Comparison of ENCODE assay signal across 10 mouse cellular contexts in the genomic region with DNA sequence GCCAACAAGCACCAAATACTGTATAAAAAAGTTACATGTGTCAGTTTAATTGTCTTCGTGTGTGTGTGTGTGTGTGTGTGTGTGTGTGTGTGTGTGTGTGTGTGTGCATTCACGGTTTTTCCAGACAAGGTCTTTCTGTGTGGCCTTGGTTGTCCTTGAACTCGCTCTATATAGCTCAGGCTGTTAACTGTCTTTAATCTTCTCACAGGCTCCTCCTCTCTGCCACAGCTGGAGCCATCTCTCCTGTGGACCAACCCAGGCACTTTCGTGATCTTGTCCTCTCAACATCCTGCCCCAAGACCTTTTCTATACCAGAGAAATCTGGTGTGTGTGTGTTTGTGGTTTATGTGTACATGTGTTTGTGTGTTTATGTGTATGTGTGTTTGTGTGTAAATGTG. TPM values are rescaled to one million over a fixed set of nuclear protein-coding genes. Genes with fewer than 3 reads are reported as not detected.
DNase-seq lines count a peak whose midpoint lies in the region; ATAC-seq and TF ChIP-seq lines count a peak whose summit lies in the region.
"Had no signal": no experiment of that assay in that cellular context is flagged by ENCODE, and none has a peak within 500 bp of the region (broad histone marks: within the 10 kb centered on the region; RNA-seq: fewer than 3 reads in every experiment).

No protein-coding gene starts in this region.

- H3K27me3 ChIP-seq in heart, embryonic 12.5 days (replicated peaks) = no peaks in the 10 kb centered on the region
- no peaks in the 10 kb centered on the region for H3K27me3 ChIP-seq in midbrain, embryonic 10.5 days (ENCODE audit: low read depth, poor library complexity, severe bottlenecking)
- no peaks in the 10 kb centered on the region for H3K27me3 ChIP-seq in midbrain, embryonic 11.5 days (ENCODE audit: control insufficient read depth, insufficient read depth, low read length)
- H3K27me3 ChIP-seq in intestine, embryonic 14.5 days (replicated peaks; ENCODE audit: control insufficient read depth, insufficient read depth, low read length) = no peaks in the 10 kb centered on the region
- H3K27me3 ChIP-seq in small intestine, adult 2 months (ENCODE audit: control insufficient read depth, insufficient read depth, low read length) = no peaks in the 10 kb centered on the region
- no peaks in the 10 kb centered on the region for H3K27me3 ChIP-seq in thymus, adult 2 months (ENCODE audit: control insufficient read depth, insufficient read depth, low read length)

- peaks cover 79% of the 10 kb centered on the region for H3K4me1 ChIP-seq in heart, embryonic 12.5 days (replicated peaks)
- peaks cover 90% of the 10 kb centered on the region for H3K4me1 ChIP-seq in midbrain, embryonic 10.5 days
- peaks cover 44% of the 10 kb centered on the region for H3K4me1 ChIP-seq in midbrain, embryonic 11.5 days (ENCODE audit: control insufficient read depth, insufficient read depth, low read length)
- H3K4me1 ChIP-seq in intestine, embryonic 14.5 days (replicated peaks; ENCODE audit: control insufficient read depth, insufficient read depth, low read length) = peaks cover 81% of the 10 kb centered on the region
- peaks cover 46% of the 10 kb centered on the region for H3K4me1 ChIP-seq in small intestine, adult 2 months (ENCODE audit: control insufficient read depth, insufficient read depth, insufficient read length, low read length)
- H3K4me1 ChIP-seq in thymus, adult 2 months (replicated peaks; ENCODE audit: control insufficient read depth, insufficient read depth, low read length) = peaks cover 39% of the 10 kb centered on the region

- peak overlapping the region; percentile 72 for H3K27ac ChIP-seq in heart, embryonic 12.5 days (ENCODE audit: poor library complexity, severe bottlenecking)
- H3K27ac ChIP-seq in midbrain, embryonic 10.5 days (replicated peaks) = peak overlapping the region; percentile 76
- no peak overlapping the region for H3K27ac ChIP-seq in midbrain, embryonic 11.5 days (ENCODE audit: low read depth, low read length)
- H3K27ac ChIP-seq in intestine, embryonic 14.5 days (ENCODE audit: low read depth) = peak overlapping the region; percentile 90
- H3K27ac ChIP-seq in small intestine, adult 2 months (ENCODE audit: insufficient read depth, low read depth, low read length) = peak overlapping the region; percentile 47
- H3K27ac ChIP-seq in thymus, adult 2 months (ENCODE audit: control insufficient read depth, insufficient read depth, low read length) = no peak overlapping the region

- no peak for ATAC-seq in heart, embryonic 12.5 days (ENCODE audit: insufficient number of reproducible peaks, low FRiP score)
- ATAC-seq in midbrain, embryonic 11.5 days (ENCODE audit: low FRiP score) = no peak
- no peak; the same call in 1 of the 2 replicates for ATAC-seq in intestine, embryonic 14.5 days (replicated peaks; ENCODE audit: low FRiP score, low TSS enrichment, low read depth)

- H3K36me3 ChIP-seq in heart, embryonic 12.5 days = no peaks in the 10 kb centered on the region
- H3K36me3 ChIP-seq in midbrain, embryonic 10.5 days = no peaks in the 10 kb centered on the region
- H3K36me3 ChIP-seq in midbrain, embryonic 11.5 days (ENCODE audit: control insufficient read depth, insufficient read depth, low read length) = no peaks in the 10 kb centered on the region
- no peaks in the 10 kb centered on the region for H3K36me3 ChIP-seq in intestine, embryonic 14.5 days (ENCODE audit: control insufficient read depth, insufficient read depth, low read length)
- 0 out of 2 replicates have a peak, but pooled peaks cover 2% of the 10 kb centered on the region for H3K36me3 ChIP-seq in small intestine, adult 2 months (ENCODE audit: control insufficient read depth, insufficient read depth, low read length)
- 0 out of 2 replicates have a peak, but pooled peaks cover 7% of the 10 kb centered on the region for H3K36me3 ChIP-seq in thymus, adult 2 months (ENCODE audit: control insufficient read depth, insufficient read depth, low read length)

- H3K4me3 ChIP-seq in heart, embryonic 12.5 days = no peak overlapping the region
- no peak overlapping the region for H3K4me3 ChIP-seq in midbrain, embryonic 10.5 days
- no peak overlapping the region for H3K4me3 ChIP-seq in midbrain, embryonic 11.5 days (ENCODE audit: low read depth, low read length)
- H3K4me3 ChIP-seq in intestine, embryonic 14.5 days (ENCODE audit: low read depth, low read length) = no peak overlapping the region
- no peak overlapping the region for H3K4me3 ChIP-seq in small intestine, adult 2 months (ENCODE audit: low read depth, low read length)
- no peak overlapping the region for H3K4me3 ChIP-seq in thymus, adult 2 months (ENCODE audit: control insufficient read depth, insufficient read depth, low read length)
- H3K4me3 ChIP-seq: left cerebral cortex, adult 2 months had no signal

- intact Hi-C loops in heart, postnatal 14 days (cut with DNase I) = no loop called here

- DNase-seq in heart, postnatal 14 days = no peak
- DNase-seq in midbrain, embryonic 10.5 days (ENCODE audit: low spot score) = no peak
- DNase-seq in midbrain, embryonic 11.5 days (ENCODE audit: low spot score, missing footprints) = no peak
- DNase-seq in intestine, embryonic 14.5 days (ENCODE audit: low spot score) = peak; percentile 59
- DNase-seq in thymus, adult 2 months = no peak
- DNase-seq in right cerebral cortex, postnatal 36 days (ENCODE audit: low spot score in 2 of 2) = no peak

- WGBS in heart, embryonic 12.5 days = 41% methylated on average over 4 of the region's 4 CpGs
- WGBS in midbrain, embryonic 10.5 days = 55% methylated on average over 4 of the region's 4 CpGs
- WGBS in midbrain, embryonic 11.5 days = 53% methylated on average over 4 of the region's 4 CpGs
- 14% methylated on average over 4 of the region's 4 CpGs for WGBS in intestine, embryonic 14.5 days
- WGBS in small intestine, adult 2 months = 30% methylated on average over 4 of the region's 4 CpGs
- WGBS in thymus, adult 2 months = 24% methylated on average over 4 of the region's 4 CpGs

- no peak overlapping the region for H3K9ac ChIP-seq in heart, embryonic 12.5 days
- H3K9ac ChIP-seq in midbrain, embryonic 11.5 days (ENCODE audit: low read length) = no peak overlapping the region
- H3K9ac ChIP-seq in intestine, embryonic 14.5 days (ENCODE audit: low read length) = no peak overlapping the region

- H3K9me3 ChIP-seq in heart, embryonic 12.5 days (replicated peaks) = no peaks in the 10 kb centered on the region
- no peaks in the 10 kb centered on the region for H3K9me3 ChIP-seq in midbrain, embryonic 10.5 days (replicated peaks)
- no peaks in the 10 kb centered on the region for H3K9me3 ChIP-seq in midbrain, embryonic 11.5 days (ENCODE audit: control insufficient read depth, low read length)
- H3K9me3 ChIP-seq in intestine, embryonic 14.5 days (ENCODE audit: control insufficient read depth, low read length) = no peaks in the 10 kb centered on the region

- TF ChIP-seq CTCF in small intestine, adult 2 months (IDR thresholded peaks at IDR 0.05; ENCODE audit: extremely low read depth, insufficient read length, insufficient replicate concordance, low read depth, low read length) = no peak
- TF ChIP-seq CTCF in thymus, adult 2 months (IDR thresholded peaks at IDR 0.05; ENCODE audit: borderline replicate concordance, control insufficient read depth, extremely low read depth, insufficient read depth, low read length, poor library complexity) = no peak

- no peak for TF ChIP-seq POLR2A in small intestine, adult 2 months (IDR thresholded peaks at IDR 0.05; ENCODE audit: low read depth, low read length)
- TF ChIP-seq POLR2A in thymus, adult 2 months (IDR thresholded peaks at IDR 0.05; ENCODE audit: control insufficient read depth, extremely low read depth, insufficient read depth, low read length, poor library complexity) = no peak

- no peak overlapping the region for H3K4me2 ChIP-seq in heart, embryonic 12.5 days
- H3K4me2 ChIP-seq in midbrain, embryonic 11.5 days = no peak overlapping the region
- no peak overlapping the region for H3K4me2 ChIP-seq in intestine, embryonic 14.5 days (ENCODE audit: low read length)

RNA-seq across cellular contexts. Expression of gene Tpcn1, which starts 24.6 kb away (rescaled TPM):
- polyA plus RNA-seq in heart, embryonic 12.5 days (2016; fragmentation: Nextera tagmentation; extraction: Ambion mirVana) = 17.1 and 17.3 TPM in 2 replicates
- total RNA-seq in heart, postnatal 14 days (2021) = 10 to 100 TPM; 34.1 to 39.0 TPM
- 10.3 and 11.1 TPM in 2 replicates for polyA plus RNA-seq in midbrain, embryonic 10.5 days (2016; fragmentation: Nextera tagmentation; extraction: Ambion mirVana)
- polyA plus RNA-seq in midbrain, embryonic 11.5 days (2014; fragmentation: Nextera tagmentation; extraction: Ambion mirVana) = 8.6 and 10.8 TPM in 2 replicates
- 22.7 and 23.6 TPM in 2 replicates for polyA plus RNA-seq in intestine, embryonic 14.5 days (2014; fragmentation: Nextera tagmentation; extraction: Ambion mirVana)
- polyA plus RNA-seq in small intestine, adult 2 months (2012; rRNA removed) = 48.5 and 115 TPM in 2 replicates
- 203 and 208 TPM in 2 replicates for polyA plus RNA-seq in thymus, adult 2 months (2012; rRNA removed)

RNA-seq across cellular contexts. Expression of gene Iqcd, which starts 24.9 kb away (rescaled TPM):
- polyA plus RNA-seq in heart, embryonic 12.5 days (2016; fragmentation: Nextera tagmentation; extraction: Ambion mirVana) = 0.19 and 0.33 TPM in 2 replicates
- under 1 TPM in 1 of 2 experiments, not detected in 1; 0.15 TPM for total RNA-seq in heart, postnatal 14 days (2021)
- polyA plus RNA-seq in midbrain, embryonic 10.5 days (2016; fragmentation: Nextera tagmentation; extraction: Ambion mirVana) = 0.95 and 0.98 TPM in 2 replicates
- polyA plus RNA-seq in midbrain, embryonic 11.5 days (2014; fragmentation: Nextera tagmentation; extraction: Ambion mirVana) = 0.25 and 0.51 TPM in 2 replicates
- polyA plus RNA-seq in intestine, embryonic 14.5 days (2014; fragmentation: Nextera tagmentation; extraction: Ambion mirVana) = 0.24 and 0.48 TPM in 2 replicates
- 0.15 and 0.25 TPM in 2 replicates for polyA plus RNA-seq in small intestine, adult 2 months (2012; rRNA removed)
- polyA plus RNA-seq in thymus, adult 2 months (2012; rRNA removed) = 2.8 and 3.0 TPM in 2 replicates
- total RNA-seq: granulocyte monocyte progenitor cell, adult 5-6 weeks had no signal

RNA-seq across cellular contexts. Expression of gene Rita1, which starts 48.5 kb away (rescaled TPM):
- polyA plus RNA-seq in heart, embryonic 12.5 days (2016; fragmentation: Nextera tagmentation; extraction: Ambion mirVana) = 9.1 and 10.8 TPM in 2 replicates
- 10 to 100 TPM; 15.1 to 18.3 TPM for total RNA-seq in heart, postnatal 14 days (2021)
- 16.0 and 16.2 TPM in 2 replicates for polyA plus RNA-seq in midbrain, embryonic 10.5 days (2016; fragmentation: Nextera tagmentation; extraction: Ambion mirVana)
- polyA plus RNA-seq in midbrain, embryonic 11.5 days (2014; fragmentation: Nextera tagmentation; extraction: Ambion mirVana) = 7.9 and 8.9 TPM in 2 replicates
- 8.1 and 9.4 TPM in 2 replicates for polyA plus RNA-seq in intestine, embryonic 14.5 days (2014; fragmentation: Nextera tagmentation; extraction: Ambion mirVana)
- 6.9 and 12.1 TPM in 2 replicates for polyA plus RNA-seq in small intestine, adult 2 months (2012; rRNA removed)
- polyA plus RNA-seq in thymus, adult 2 months (2012; rRNA removed) = 18.8 and 20.6 TPM in 2 replicates

RNA-seq across cellular contexts. Expression of gene Ddx54, which starts 48.6 kb away (rescaled TPM):
- polyA plus RNA-seq in heart, embryonic 12.5 days (2016; fragmentation: Nextera tagmentation; extraction: Ambion mirVana) = 38.7 and 38.8 TPM in 2 replicates
- total RNA-seq in heart, postnatal 14 days (2021) = 10 to 100 TPM; 20.4 to 22.5 TPM
- polyA plus RNA-seq in midbrain, embryonic 10.5 days (2016; fragmentation: Nextera tagmentation; extraction: Ambion mirVana) = 59.4 and 59.7 TPM in 2 replicates
- polyA plus RNA-seq in midbrain, embryonic 11.5 days (2014; fragmentation: Nextera tagmentation; extraction: Ambion mirVana) = 26.4 and 32.2 TPM in 2 replicates
- polyA plus RNA-seq in intestine, embryonic 14.5 days (2014; fragmentation: Nextera tagmentation; extraction: Ambion mirVana) = 39.3 and 41.0 TPM in 2 replicates
- polyA plus RNA-seq in small intestine, adult 2 months (2012; rRNA removed) = 23.1 and 44.6 TPM in 2 replicates
- 429 and 448 TPM in 2 replicates for polyA plus RNA-seq in thymus, adult 2 months (2012; rRNA removed)

RNA-seq across cellular contexts. Expression of gene Slc8b1, which starts 52.9 kb away (rescaled TPM):
- polyA plus RNA-seq in heart, embryonic 12.5 days (2016; fragmentation: Nextera tagmentation; extraction: Ambion mirVana) = 4.3 and 4.5 TPM in 2 replicates
- 10 to 100 TPM in 1 of 2 experiments, 1 to 10 TPM in 1; 8.7 to 16.4 TPM for total RNA-seq in heart, postnatal 14 days (2021)
- 3.9 and 4.6 TPM in 2 replicates for polyA plus RNA-seq in midbrain, embryonic 10.5 days (2016; fragmentation: Nextera tagmentation; extraction: Ambion mirVana)
- polyA plus RNA-seq in midbrain, embryonic 11.5 days (2014; fragmentation: Nextera tagmentation; extraction: Ambion mirVana) = 1.3 and 1.8 TPM in 2 replicates
- 3.3 and 3.8 TPM in 2 replicates for polyA plus RNA-seq in intestine, embryonic 14.5 days (2014; fragmentation: Nextera tagmentation; extraction: Ambion mirVana)
- 8.0 and 12.1 TPM in 2 replicates for polyA plus RNA-seq in small intestine, adult 2 months (2012; rRNA removed)
- 21.9 and 29.1 TPM in 2 replicates for polyA plus RNA-seq in thymus, adult 2 months (2012; rRNA removed)

Comparison
In these comparisons a context has a peak if more than half of its experiments do, and no peak if none do; other contexts are left out.
1. H3K27ac ChIP-seq: peak in heart, embryonic 12.5 days (single experiment), midbrain, embryonic 10.5 days (single experiment), intestine, embryonic 14.5 days (single experiment) and small intestine, adult 2 months (single experiment); none in midbrain, embryonic 11.5 days (single experiment) and thymus, adult 2 months (single experiment).